Mouse (Mus musculus) cerebellum, adult 2 months (tissue): ENCODE data around the gene Fbxw2.

Experiments
- CTCF ChIP-seq: fragments of 200-500 bp; IDR thresholded peaks from 2 replicates; pipeline ENCODE4 v1.5.1; 2011; ENCODE audit warnings: low read depth, mild to moderate bottlenecking, control low read depth, low read length, moderate library complexity, borderline replicate concordance; ENCODE audit not compliant: insufficient read depth
- POLR2A ChIP-seq: fragments of 200-500 bp; IDR thresholded peaks from 2 replicates; pipeline ENCODE4 v1.6.1; 2011; ENCODE audit warnings: low read length, control low read depth, borderline replicate concordance; ENCODE audit not compliant: insufficient read depth

DNA sequence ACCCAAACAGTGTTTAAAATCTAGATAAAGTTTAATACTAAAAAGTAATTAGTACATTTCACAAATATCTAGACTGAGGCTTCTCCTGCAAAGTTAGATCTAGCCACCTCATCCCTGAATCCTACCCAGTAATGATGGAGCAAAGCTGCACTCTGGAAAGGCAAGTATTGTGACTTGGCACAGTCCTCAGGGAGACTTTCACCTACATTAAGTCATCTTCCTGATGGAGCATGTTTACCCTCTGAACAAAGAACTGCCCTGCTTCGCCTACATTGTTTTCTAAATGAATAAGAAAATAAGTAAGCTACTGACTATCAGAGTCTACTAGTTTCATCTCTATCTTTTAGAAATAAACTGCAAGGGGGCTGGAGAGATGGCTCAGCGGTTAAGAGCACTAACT is 7.6 kb downstream of the Fbxw2 start:
- TF ChIP-seq CTCF (no peak), POLR2A (no peak)
